Mouse (Mus musculus): ENCODE results near the gene Phf10. TPM values are rescaled to one million over a fixed set of nuclear protein-coding genes. Genes with fewer than 3 reads are reported as not detected.

Phf10 gene
- polyA plus RNA-seq, 1 experiment from 2014 or later: 25.2 TPM

Other genes starting within 250 kb of the Phf10 start
- 8.9 and 9.6 TPM in 2 replicates for gene Wdr27, start 18.1 kb downstream of the Phf10 start, polyA plus RNA-seq (2014; fragmentation: Nextera tagmentation; extraction: Ambion mirVana)
- 17.4 and 26.1 TPM in 2 replicates for gene 1600012H06Rik, start 18.1 kb downstream of the Phf10 start, polyA plus RNA-seq (2014; fragmentation: Nextera tagmentation; extraction: Ambion mirVana)
- 8.4 and 8.8 TPM in 2 replicates for gene 9030025P20Rik, start 17.2 kb upstream of the Phf10 start, polyA plus RNA-seq (2014; fragmentation: Nextera tagmentation; extraction: Ambion mirVana)
- 0.36 TPM in 1 of 2 replicates, not detected in the other for gene Gm3417, start 17.5 kb upstream of the Phf10 start, polyA plus RNA-seq (2014; fragmentation: Nextera tagmentation; extraction: Ambion mirVana)
- 5.3 and 8.1 TPM in 2 replicates for gene Gm3435, start 48.9 kb upstream of the Phf10 start, polyA plus RNA-seq (2014; fragmentation: Nextera tagmentation; extraction: Ambion mirVana)
- gene Ermard, start 79.9 kb upstream of the Phf10 start, polyA plus RNA-seq (2014; fragmentation: Nextera tagmentation; extraction: Ambion mirVana): 62.0 and 71.3 TPM in 2 replicates
- gene Tcte3, start 80.2 kb upstream of the Phf10 start, polyA plus RNA-seq (2014; fragmentation: Nextera tagmentation; extraction: Ambion mirVana): 0.46 and 1.1 TPM in 2 replicates
- 3.9 and 4.3 TPM in 2 replicates for gene Gm3448, start 80.3 kb upstream of the Phf10 start, polyA plus RNA-seq (2014; fragmentation: Nextera tagmentation; extraction: Ambion mirVana)